Mouse (Mus musculus): ENCODE measurements around the gene Rela. TPM values are rescaled to one million over a fixed set of nuclear protein-coding genes. Genes with fewer than 3 reads are reported as not detected.

The Rela gene
- polyA plus RNA-seq, 1 experiment from 2014 or later = 48.5 TPM

DNA sequence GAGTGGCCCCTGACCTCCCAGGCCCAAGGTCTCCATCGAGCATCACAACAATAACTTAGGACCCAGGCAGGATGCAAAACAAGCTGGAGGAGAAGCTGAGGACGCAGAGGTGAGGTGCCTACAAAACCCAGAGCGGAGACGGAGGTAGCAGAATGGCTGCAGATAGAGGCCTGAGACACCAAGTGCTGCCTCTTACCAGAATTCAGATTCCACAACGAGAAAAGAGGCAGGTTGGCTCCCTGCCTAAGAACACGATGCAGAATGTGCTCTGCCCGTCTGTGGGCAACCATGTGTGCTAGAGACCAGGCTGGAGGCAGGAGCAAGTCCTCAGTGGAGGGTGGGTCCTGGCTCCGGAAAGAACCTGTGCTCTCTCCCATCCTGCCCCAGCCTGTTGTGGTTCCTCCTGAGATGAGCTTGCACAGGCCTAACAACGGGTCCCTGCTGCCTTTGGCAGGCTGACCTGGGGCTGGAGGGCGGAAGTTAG lies 55.7 kb downstream of the Rela start:
- H3K4me1 ChIP-seq = peaks cover 50% of the 10 kb centered on the region
- no peaks in the 10 kb centered on the region for H3K27me3 ChIP-seq
- WGBS = 80% methylated on average over 10 of the region's 10 CpGs
- no peaks in the 10 kb centered on the region for H3K9me3 ChIP-seq
- H3K4me2 ChIP-seq (replicated peaks) = peak overlapping the region; percentile 99
- peaks cover 72% of the 10 kb centered on the region for H3K36me3 ChIP-seq
- no peak overlapping the region for H3K27ac ChIP-seq
- H3K9ac ChIP-seq = peak overlapping the region; percentile 95
- no peak for ATAC-seq (ENCODE audit: low FRiP score, low read depth)
- peak overlapping the region; percentile 72 for H3K4me3 ChIP-seq

DNA sequence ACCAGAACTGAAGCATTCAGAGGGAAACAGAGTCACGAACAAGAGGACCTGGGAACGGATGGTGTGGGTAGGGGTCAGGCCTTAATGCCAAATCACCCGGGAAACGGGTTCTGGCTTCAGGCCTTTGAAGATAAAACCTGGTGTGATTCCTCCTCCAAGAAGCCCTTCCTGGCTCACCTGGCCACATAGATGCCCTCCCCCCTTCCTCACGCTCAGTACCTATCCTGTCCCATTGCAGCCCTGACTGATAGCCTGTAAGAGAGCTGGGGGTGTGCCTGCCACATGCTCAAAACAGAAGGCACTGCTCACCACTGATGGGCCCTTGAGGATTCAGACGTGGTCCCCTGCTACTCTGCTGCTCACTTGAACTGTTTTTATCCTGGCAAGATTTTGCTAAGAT lies 56.5 kb downstream of the Rela start:
- Histone ChIP-seq H3K9ac (0 out of 2 replicates have a peak overlapping the region, but pooled peaks have one; percentile 8), H3K9me3 (no peaks in the 10 kb centered on the region), H3K4me2 (replicated peaks) (peak overlapping the region; percentile 99; the same call in 1 of the 2 replicates), H3K27ac (no peak overlapping the region), H3K4me1 (peaks cover 48% of the 10 kb centered on the region), H3K4me3 (no peak overlapping the region), H3K27me3 (no peaks in the 10 kb centered on the region), H3K36me3 (peaks cover 80% of the 10 kb centered on the region)
- 94% methylated on average over 6 of the region's 6 CpGs for WGBS
- no peak for ATAC-seq (ENCODE audit: low FRiP score, low read depth)

GRCm38 (mm10) chr19:5695849-5696462 lies 58.7 kb downstream of the Rela start:
- Histone ChIP-seq H3K27me3 (no peaks in the 10 kb centered on the region), H3K9ac (peak overlapping the region; percentile 45; the same call in 1 of the 2 replicates), H3K4me3 (0 out of 2 replicates have a peak overlapping the region, but pooled peaks have one; percentile 19), H3K36me3 (peaks cover 97% of the 10 kb centered on the region), H3K4me1 (peaks cover 39% of the 10 kb centered on the region), H3K4me2 (replicated peaks) (peak overlapping the region; percentile 52), H3K27ac (no peak overlapping the region), H3K9me3 (no peaks in the 10 kb centered on the region)
- ATAC-seq (ENCODE audit: low FRiP score, low read depth) = no peak
- 17% methylated on average over 41 of the region's 41 CpGs for WGBS

Small RNAs within 50 kb of the gene (microRNA-seq; reads per million reads assigned to microRNA genes)
- not detected for gene Mir6987

Other genes starting within 250 kb of the Rela start
- gene Sart1, start 248.8 kb upstream of the Rela start, polyA plus RNA-seq (2015; fragmentation: Nextera tagmentation; extraction: Ambion mirVana) = 81.8 and 84.8 TPM in 2 replicates
- 0.15 and 0.31 TPM in 2 replicates for gene Tsga10ip, start 235.0 kb upstream of the Rela start, polyA plus RNA-seq (2015; fragmentation: Nextera tagmentation; extraction: Ambion mirVana)
- 301 and 336 TPM in 2 replicates for gene Drap1, start 212.5 kb upstream of the Rela start, polyA plus RNA-seq (2015; fragmentation: Nextera tagmentation; extraction: Ambion mirVana)
- gene AI837181, start 212.3 kb upstream of the Rela start, polyA plus RNA-seq (2015; fragmentation: Nextera tagmentation; extraction: Ambion mirVana) = 74.6 and 77.9 TPM in 2 replicates
- not detected in 2 replicates for gene Fosl1, start 189.9 kb upstream of the Rela start, polyA plus RNA-seq (2015; fragmentation: Nextera tagmentation; extraction: Ambion mirVana)
- gene Ccdc85b, start 179.6 kb upstream of the Rela start, polyA plus RNA-seq (2015; fragmentation: Nextera tagmentation; extraction: Ambion mirVana) = 6.2 and 7.0 TPM in 2 replicates
- gene Fibp, start 176.9 kb upstream of the Rela start, polyA plus RNA-seq (2015; fragmentation: Nextera tagmentation; extraction: Ambion mirVana) = 129 and 131 TPM in 2 replicates
- gene Ctsw, start 169.0 kb upstream of the Rela start, polyA plus RNA-seq (2015; fragmentation: Nextera tagmentation; extraction: Ambion mirVana) = 1.7 and 2.3 TPM in 2 replicates
- gene Efemp2, start 163.5 kb upstream of the Rela start, polyA plus RNA-seq (2015; fragmentation: Nextera tagmentation; extraction: Ambion mirVana) = 209 and 216 TPM in 2 replicates
- 40.5 and 42.8 TPM in 2 replicates for gene Mus81, start 149.1 kb upstream of the Rela start, polyA plus RNA-seq (2015; fragmentation: Nextera tagmentation; extraction: Ambion mirVana)
- gene Cfl1, start 147.0 kb upstream of the Rela start, polyA plus RNA-seq (2015; fragmentation: Nextera tagmentation; extraction: Ambion mirVana) = 2,537 and 2,628 TPM in 2 replicates
- gene 1700020D05Rik, start 133.7 kb upstream of the Rela start, polyA plus RNA-seq (2015; fragmentation: Nextera tagmentation; extraction: Ambion mirVana) = not detected in 2 replicates
- gene Snx32, start 126.9 kb upstream of the Rela start, polyA plus RNA-seq (2015; fragmentation: Nextera tagmentation; extraction: Ambion mirVana) = 12.1 and 13.4 TPM in 2 replicates
- 1.7 and 3.0 TPM in 2 replicates for gene Ovol1, start 76.8 kb upstream of the Rela start, polyA plus RNA-seq (2015; fragmentation: Nextera tagmentation; extraction: Ambion mirVana)
- 2.3 and 2.7 TPM in 2 replicates for gene Ap5b1, start 69.5 kb upstream of the Rela start, polyA plus RNA-seq (2015; fragmentation: Nextera tagmentation; extraction: Ambion mirVana)
- 143 and 144 TPM in 2 replicates for gene Rnaseh2c, start 35.6 kb upstream of the Rela start, polyA plus RNA-seq (2015; fragmentation: Nextera tagmentation; extraction: Ambion mirVana)
- gene Kat5, start 27.2 kb upstream of the Rela start, polyA plus RNA-seq (2015; fragmentation: Nextera tagmentation; extraction: Ambion mirVana) = 61.5 and 62.7 TPM in 2 replicates
- 25.2 and 27.8 TPM in 2 replicates for gene Sipa1, start 26.2 kb downstream of the Rela start, polyA plus RNA-seq (2015; fragmentation: Nextera tagmentation; extraction: Ambion mirVana)
- 18.2 and 18.5 TPM in 2 replicates for gene Map3k11, start 51.3 kb downstream of the Rela start, polyA plus RNA-seq (2015; fragmentation: Nextera tagmentation; extraction: Ambion mirVana)
- gene Pcnx3, start 51.4 kb downstream of the Rela start, polyA plus RNA-seq (2015; fragmentation: Nextera tagmentation; extraction: Ambion mirVana) = 25.4 and 28.7 TPM in 2 replicates
- 0.51 and 0.75 TPM in 2 replicates for gene Kcnk7, start 66.9 kb downstream of the Rela start, polyA plus RNA-seq (2015; fragmentation: Nextera tagmentation; extraction: Ambion mirVana)
- 20.4 and 21.2 TPM in 2 replicates for gene Ehbp1l1, start 88.8 kb downstream of the Rela start, polyA plus RNA-seq (2015; fragmentation: Nextera tagmentation; extraction: Ambion mirVana)
- gene Fam89b, start 92.2 kb downstream of the Rela start, polyA plus RNA-seq (2015; fragmentation: Nextera tagmentation; extraction: Ambion mirVana) = 128 and 141 TPM in 2 replicates
- gene Ltbp3, start 103.4 kb downstream of the Rela start, polyA plus RNA-seq (2015; fragmentation: Nextera tagmentation; extraction: Ambion mirVana) = 41.1 and 48.9 TPM in 2 replicates
- gene Scyl1, start 133.9 kb downstream of the Rela start, polyA plus RNA-seq (2015; fragmentation: Nextera tagmentation; extraction: Ambion mirVana) = 76.9 and 82.7 TPM in 2 replicates
- 30.1 and 32.2 TPM in 2 replicates for gene Frmd8, start 237.8 kb downstream of the Rela start, polyA plus RNA-seq (2015; fragmentation: Nextera tagmentation; extraction: Ambion mirVana)
- 2.3 and 2.4 TPM in 2 replicates for gene Slc25a45, start 240.3 kb downstream of the Rela start, polyA plus RNA-seq (2015; fragmentation: Nextera tagmentation; extraction: Ambion mirVana)